Mouse (Mus musculus): Measurements from ENCODE around the gene Rho. TPM values are rescaled to one million over a fixed set of nuclear protein-coding genes. Genes with fewer than 3 reads are reported as not detected.

Rho gene
- total RNA-seq (2023) = not detected in 2 replicates

DNA sequence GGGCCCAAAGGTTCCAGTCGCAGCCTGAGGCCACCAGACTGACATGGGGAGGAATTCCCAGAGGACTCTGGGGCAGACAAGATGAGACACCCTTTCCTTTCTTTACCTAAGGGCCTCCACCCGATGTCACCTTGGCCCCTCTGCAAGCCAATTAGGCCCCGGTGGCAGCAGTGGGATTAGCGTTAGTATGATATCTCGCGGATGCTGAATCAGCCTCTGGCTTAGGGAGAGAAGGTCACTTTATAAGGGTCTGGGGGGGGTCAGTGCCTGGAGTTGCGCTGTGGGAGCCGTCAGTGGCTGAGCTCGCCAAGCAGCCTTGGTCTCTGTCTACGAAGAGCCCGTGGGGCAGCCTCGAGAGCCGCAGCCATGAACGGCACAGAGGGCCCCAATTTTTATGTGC is at the start of gene Rho:
Gene Rho (plus strand): TSS at position 110 of the 400 bp plus-strand sequence.

DNA sequence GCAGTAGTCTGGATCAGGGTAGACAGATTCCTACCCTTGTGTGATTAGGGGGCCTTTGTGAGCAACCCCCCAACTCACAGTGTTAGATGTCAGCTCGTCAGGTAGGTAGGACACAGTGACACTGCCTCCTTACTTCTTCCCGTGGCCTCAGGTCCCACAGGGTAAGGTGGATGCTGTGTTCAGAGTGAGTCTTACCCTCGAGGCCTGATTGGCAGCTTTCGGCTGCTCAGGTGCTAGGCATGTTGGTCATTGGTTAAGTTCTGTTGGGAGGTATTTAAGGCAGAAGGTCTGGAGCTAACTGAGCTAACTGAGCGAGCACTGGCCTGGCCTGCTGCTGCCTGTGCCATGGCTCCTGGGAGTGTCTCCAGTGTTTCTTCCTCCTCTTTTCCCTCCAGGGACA is 13.1 kb downstream of the Rho start, which contains the start of gene H1foo:
Gene H1foo (plus strand): TSS at position 301 of the 400 bp plus-strand sequence.

Other genes with a start within 250 kb of the Rho start
- gene Tmem40, start 169.3 kb upstream of the Rho start, total RNA-seq (2023) = 93.6 and 100 TPM in 2 replicates
- 0.27 and 0.60 TPM in 2 replicates for gene Cand2, start 157.2 kb upstream of the Rho start, total RNA-seq (2023)
- gene Rpl32, start 123.0 kb upstream of the Rho start, total RNA-seq (2023) = 502 and 689 TPM in 2 replicates
- gene Efcab12, start 93.3 kb upstream of the Rho start, total RNA-seq (2023) = not detected in 2 replicates
- gene Mbd4, start 78.4 kb upstream of the Rho start, total RNA-seq (2023) = 7.6 and 14.3 TPM in 2 replicates
- gene Ift122, start 78.3 kb upstream of the Rho start, total RNA-seq (2023) = 1.1 and 2.5 TPM in 2 replicates
- gene H1foo, start 13.2 kb downstream of the Rho start, total RNA-seq (2023) = not detected in 2 replicates
- gene Plxnd1, start 63.3 kb downstream of the Rho start, total RNA-seq (2023) = 80.6 and 117 TPM in 2 replicates

Data from neutrophil, adult 65 days (primary cell).